Mouse (Mus musculus) yolk sac, embryonic 10.5 days (tissue): Measurements from ENCODE around the gene Ap3d1.

ENCODE experiments used
- DNase-seq: peaks from one replicate; pipeline ENCODE4 v3.0.0-alpha.2; 2017; ENCODE audit warnings: low spot score

Ap3d1 gene

DNA sequence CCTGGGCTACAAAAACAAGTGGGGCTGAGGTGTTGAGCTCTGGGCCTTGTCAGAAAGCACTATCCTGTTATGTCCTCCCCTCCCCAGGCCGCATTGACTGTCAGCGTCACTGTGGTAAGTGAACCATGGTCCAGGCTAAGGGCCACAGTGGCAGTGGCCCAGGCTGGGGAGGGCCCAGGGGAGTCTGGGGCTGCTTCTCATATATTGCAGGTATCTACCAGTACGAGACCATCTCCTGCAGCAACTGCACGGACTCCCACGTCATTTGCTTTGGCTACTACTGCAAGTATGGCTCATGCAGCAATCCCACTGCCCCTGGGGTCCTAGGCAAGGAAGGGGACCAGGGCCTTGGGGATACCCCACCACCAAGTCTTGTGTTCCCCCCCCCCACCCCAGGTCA, 38.4 kb downstream of the Ap3d1 start:
- no peak for DNase-seq

DNA sequence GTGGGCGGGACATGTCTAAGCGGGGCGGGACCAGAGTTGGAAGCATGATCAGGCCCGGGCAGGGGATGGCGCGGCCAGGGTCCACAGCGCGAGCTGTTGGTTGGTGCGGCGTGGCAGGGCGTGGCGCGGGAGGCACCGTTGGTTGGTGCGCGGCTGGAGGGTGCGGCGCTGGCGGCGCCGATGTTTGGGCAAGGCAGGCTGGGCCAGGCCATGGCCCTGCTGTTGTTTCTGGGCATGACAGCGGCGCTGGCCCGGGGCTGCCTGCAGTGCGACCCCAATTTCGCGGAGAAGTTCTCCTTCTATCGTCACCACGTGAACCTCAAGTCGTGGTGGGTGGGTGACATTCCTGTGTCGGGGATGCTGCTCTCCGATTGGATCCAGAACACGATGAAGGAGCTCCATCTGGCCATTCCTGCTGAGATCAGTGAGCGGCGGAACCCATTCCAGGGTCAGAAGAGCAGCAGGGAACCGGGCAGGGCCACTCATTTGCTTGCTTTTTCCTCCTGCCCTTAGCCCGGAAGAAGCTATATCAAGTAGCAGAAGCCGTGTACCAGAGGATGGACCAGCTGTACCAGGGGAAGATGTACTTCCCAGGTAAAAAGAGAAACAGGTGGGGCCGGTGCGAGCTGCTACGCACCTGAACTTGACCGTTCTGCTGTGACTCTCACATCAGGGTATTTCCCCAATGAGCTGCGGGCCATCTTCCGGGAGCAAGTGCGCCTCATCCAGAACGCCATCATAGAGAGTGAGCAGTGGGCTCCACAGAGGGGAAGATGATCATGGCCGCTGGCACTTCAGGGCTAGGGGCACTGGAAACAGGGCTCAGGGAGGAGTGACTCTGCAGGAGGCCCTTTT, 39.3 kb downstream of the Ap3d1 start:
- peak; percentile 96 for DNase-seq

DNA sequence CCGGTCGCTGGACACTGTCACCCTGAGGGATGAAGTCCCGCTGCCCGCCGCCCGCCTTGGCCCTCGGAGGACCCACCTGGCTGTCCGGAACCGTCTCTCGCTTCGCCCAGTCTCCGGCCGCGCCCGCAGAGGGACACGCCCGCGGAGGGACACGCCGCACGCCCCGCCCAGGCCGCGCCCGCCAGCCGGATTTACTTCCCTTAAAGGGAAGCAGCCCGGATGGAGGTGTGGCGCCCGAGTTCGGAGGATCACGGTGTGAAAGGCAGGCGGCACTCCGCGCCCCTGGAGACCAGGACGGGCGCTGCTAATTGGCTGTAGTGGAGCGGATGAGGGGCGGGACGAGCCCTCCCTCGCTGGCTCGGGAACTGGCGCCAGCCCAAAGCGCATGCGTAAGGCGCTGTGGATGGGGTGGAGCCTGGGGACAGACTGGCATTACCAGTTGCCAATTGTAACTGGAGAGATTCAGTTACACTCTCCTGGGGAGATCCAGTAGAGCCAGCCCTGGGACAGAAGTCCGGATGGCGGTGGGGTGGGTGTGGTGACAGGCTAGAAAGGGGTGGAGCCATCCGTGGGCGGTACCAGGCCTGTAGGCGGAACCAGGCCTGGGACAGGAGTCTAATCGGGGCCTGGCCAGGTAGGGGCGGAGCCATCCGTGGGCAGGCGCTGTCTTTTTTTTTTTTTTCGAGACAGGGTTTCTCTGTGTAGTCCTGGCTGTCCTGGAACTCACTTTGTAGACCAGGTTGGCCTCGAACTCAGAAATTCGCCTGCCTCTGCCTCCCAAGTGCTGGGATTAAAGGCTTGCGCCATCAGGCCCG, 40.1 kb downstream of the Ap3d1 start, which contains the start of the genes Mob3a and Izumo4:
Gene Mob3a (minus strand): TSS at position 257 of the 815 bp plus-strand sequence.
Gene Izumo4 (plus strand): TSS at position 464 of the 815 bp plus-strand sequence.
- peak; percentile 99 for DNase-seq

- peak; percentile 18 for DNase-seq
Measured at GRCm38 (mm10) chr10:80700732-80701131, 41.3 kb downstream of the Ap3d1 start.

GRCm38 (mm10) chr10:80700038-80700504, 42.0 kb downstream of the Ap3d1 start:
- no peak for DNase-seq

DNA sequence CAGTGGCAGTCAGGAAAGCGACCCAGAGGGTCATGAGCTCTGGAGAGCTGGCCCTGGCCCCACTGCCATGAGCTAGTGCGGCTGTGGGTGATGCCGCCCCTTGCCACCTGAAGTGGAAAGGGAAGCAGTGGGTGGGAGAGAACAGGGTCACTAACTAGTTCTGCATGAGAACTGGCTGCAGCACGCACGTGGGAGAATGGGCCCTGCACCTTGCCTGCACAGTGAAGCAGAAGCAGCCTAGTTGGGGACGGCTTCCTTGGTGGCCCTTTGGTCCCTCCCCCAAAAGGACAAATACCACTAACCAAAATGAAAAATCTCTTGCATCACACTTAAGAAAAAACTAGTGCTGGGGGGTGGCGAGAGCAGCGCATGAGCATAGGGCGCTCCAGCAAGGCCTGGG, 43.5 kb downstream of the Ap3d1 start:
- DNase-seq, result no peak

GRCm38 (mm10) chr10:80697812-80698211, 44.3 kb downstream of the Ap3d1 start:
- DNase-seq, result peak; percentile 39

GRCm38 (mm10) chr10:80697393-80697787, 44.7 kb downstream of the Ap3d1 start:
- no peak for DNase-seq

DNA sequence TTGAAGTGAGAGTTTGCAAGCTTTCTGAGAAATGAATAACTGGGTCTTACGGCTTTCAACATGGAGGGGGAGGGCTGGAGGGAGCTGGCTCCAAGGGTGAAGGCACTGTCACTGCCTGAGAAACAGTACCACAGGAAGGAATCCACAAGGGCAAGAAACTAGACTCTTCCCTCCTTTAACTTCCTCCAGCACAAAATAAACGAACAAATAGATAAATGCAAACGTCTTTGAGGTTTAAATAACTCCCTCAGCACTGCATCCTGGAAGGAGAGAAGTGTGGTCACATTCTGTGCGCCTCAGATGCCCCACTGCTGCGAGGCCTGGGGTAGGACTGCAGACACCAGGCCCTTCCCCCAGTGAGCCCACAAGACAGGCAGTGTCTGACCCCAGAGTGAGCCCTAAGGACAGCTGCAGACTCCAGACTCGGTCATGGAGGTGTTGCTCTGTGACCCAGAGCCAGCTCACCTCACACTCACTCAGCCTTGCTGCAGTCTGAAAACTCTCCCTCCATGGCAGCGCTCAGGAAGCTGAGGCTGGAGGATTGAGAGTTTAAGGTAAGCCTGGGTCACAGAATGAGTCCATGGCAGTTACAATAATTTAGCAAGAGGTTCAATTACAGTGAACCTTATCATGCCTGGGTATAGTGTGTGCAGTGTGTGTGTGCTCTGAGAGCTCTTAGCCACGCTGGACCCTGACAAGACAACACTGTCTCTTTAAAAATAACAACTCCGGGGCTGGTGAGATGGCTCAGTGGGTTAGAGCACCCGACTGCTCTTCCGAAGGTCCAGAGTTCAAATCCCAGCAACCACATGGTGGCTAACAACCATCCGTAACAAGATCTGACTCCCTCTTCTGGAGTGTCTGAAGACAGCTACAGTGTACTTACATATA, 45.3 kb downstream of the Ap3d1 start:
- no peak for DNase-seq

DNA sequence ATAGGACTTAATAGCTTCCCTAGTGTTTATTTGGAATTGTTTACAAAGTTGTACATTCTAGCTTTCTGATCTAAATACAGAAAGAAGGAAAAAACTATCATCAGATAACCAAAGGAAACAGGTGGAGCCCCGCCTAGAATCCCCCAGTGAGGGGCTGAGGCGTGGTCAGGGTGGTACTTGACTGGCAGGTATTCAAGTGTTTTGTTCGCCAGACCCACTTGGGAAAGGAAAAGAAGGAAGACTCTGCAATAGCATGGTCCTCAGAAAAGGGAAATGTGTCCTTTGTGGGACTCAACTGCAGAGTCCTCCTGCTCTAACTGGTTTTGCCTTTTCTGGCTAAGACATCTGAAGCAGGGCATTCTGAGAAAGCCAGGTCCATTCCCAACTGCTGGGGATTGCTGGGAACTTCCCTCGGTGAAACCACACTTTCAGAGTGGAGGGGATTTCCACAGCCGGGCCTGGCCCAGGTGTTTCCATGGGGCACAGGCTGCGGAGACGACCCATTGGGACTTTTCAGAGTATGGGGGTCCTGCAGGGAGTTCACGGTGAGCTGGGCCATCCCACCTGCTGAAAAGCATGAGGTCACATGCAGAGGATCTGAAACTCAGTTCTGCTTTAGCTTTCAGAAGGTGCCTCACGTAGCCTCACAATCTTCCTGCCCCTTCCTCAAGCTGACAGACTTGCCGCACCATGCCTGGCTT, 46.1 kb downstream of the Ap3d1 start:
- no peak for DNase-seq

DNA sequence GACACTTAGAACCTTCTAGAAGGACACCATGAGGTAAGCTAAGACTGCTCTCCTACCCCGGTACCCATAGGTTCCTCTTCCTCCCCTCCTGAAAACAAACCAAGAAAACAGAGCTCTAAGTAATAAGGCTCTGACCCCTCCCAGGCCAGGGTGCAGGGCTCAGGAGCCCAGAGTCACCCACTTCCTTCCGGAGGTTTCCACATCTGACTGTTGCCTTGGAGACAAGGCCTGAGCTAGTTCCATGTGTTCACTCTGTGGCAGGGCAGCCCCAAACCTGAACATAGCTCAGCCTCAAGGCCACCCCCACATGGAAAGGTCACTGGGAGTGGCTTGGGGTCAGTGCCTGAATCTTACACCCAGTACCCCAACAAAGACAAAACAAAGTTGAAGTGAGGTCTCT, 46.9 kb downstream of the Ap3d1 start:
- DNase-seq, result no peak

- DNase-seq, result no peak
Measured at GRCm38 (mm10) chr10:80694159-80694938, 47.7 kb downstream of the Ap3d1 start.

GRCm38 (mm10) chr10:80693401-80694045, 48.5 kb downstream of the Ap3d1 start:
- no peak for DNase-seq

GRCm38 (mm10) chr10:80692249-80693165, 49.6 kb downstream of the Ap3d1 start:
- DNase-seq, result no peak

DNA sequence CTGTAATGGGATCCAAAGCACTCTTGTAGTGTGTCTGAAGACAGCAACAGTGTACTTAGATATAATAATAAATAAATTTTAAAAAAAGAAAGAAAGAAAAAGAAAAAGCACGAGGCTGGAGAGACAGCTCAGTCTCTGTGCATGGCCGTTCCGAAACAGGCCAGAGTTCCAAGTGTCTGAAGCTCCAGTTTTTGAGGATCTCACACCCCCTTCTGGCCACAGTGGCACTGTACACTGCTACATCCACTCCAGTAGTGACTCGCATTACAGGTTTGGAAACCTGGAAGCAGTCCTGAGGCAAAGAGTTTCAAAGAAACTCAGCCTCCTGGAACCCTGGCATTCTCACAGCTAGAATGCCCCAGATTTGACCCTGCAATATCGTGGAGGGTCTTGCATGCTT, 54.2 kb downstream of the Ap3d1 start:
- no peak for DNase-seq

DNA sequence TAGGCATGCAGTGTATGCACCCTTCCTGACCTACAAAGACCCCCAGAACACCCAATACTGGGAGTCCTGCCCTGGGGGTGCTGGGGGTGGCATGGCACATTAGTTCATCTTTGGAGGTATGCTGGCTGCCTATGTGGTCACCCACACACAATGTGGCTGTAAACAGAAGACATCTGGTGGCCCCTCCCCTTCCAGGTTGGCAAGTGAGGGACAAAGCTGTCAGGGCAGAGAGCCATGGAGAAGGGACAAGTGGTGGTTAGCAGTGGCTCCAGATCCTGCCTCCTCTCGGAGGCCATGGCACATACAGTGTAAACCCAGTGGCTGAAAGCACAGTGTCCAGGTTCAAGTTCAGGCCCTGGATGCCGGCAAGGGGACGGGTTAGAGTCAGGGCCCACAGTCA, 55.4 kb downstream of the Ap3d1 start:
- no peak for DNase-seq

GRCm38 (mm10) chr10:80684984-80685383, 57.1 kb downstream of the Ap3d1 start:
- no peak for DNase-seq

- DNase-seq, result no peak
Measured at GRCm38 (mm10) chr10:80684214-80684613, 57.9 kb downstream of the Ap3d1 start.

GRCm38 (mm10) chr10:80683647-80684046, 58.4 kb downstream of the Ap3d1 start:
- DNase-seq, result no peak
